Mouse (Mus musculus) small intestine, adult 2 months (tissue): ENCODE data around the gene Ush1c. TPM values are rescaled to one million over a fixed set of nuclear protein-coding genes. Genes with fewer than 3 reads are reported as not detected.

ENCODE experiments used
- H3K27ac ChIP-seq: fragments of 200-500 bp; 2 replicates; pipeline ENCODE4 v1.5.1; 2012; ENCODE audit warnings: low read depth, low read length, control low read depth, inconsistent platforms; ENCODE audit not compliant: insufficient read depth
- H3K27me3 ChIP-seq: fragments of 200-500 bp; 2 replicates; pipeline ENCODE4 v1.6.1; 2012; ENCODE audit warnings: mild to moderate bottlenecking, moderate library complexity, low read length, inconsistent platforms; ENCODE audit not compliant: control insufficient read depth, insufficient read depth
- H3K36me3 ChIP-seq: fragments of 200-500 bp; 2 replicates; pipeline ENCODE4 v1.6.1; 2012; ENCODE audit warnings: mild to moderate bottlenecking, low read length, control low read depth, inconsistent platforms; ENCODE audit not compliant: control insufficient read depth, insufficient read depth
- H3K4me1 ChIP-seq: fragments of 200-500 bp; 2 replicates; pipeline ENCODE4 v1.6.1; 2012; ENCODE audit warnings: low read length, inconsistent platforms, mixed read lengths; ENCODE audit not compliant: control insufficient read depth, insufficient read depth, insufficient read length
- H3K4me3 ChIP-seq: fragments of 200-500 bp; 2 replicates; pipeline ENCODE4 v1.5.1; 2012; ENCODE audit warnings: low read depth, mild to moderate bottlenecking, control low read depth, inconsistent platforms, low read length, moderate library complexity
- CTCF ChIP-seq: fragments of 200-500 bp; IDR thresholded peaks from 2 replicates; pipeline ENCODE4 v1.5.1; 2012; ENCODE audit warnings: low read depth, mild to moderate bottlenecking, control low read depth, inconsistent platforms, low read length, moderate library complexity, mixed read lengths; ENCODE audit not compliant: insufficient replicate concordance, insufficient read length; ENCODE audit errors: extremely low read depth
- POLR2A ChIP-seq: fragments of 200-500 bp; IDR thresholded peaks from 2 replicates; pipeline ENCODE4 v1.6.1; 2012; ENCODE audit warnings: low read depth, mild to moderate bottlenecking, control low read depth, inconsistent platforms, low read length, moderate library complexity
- WGBS: fragments of 180-500 bp; shearing (Covaris S2); methylation state at CpG from one replicate; pipeline ENCODE4 v1.1.7; 2018; 5-methylcytosine and 5-hydroxymethylcytosine counted together
- polyA plus RNA-seq: library from polyadenylated mRNA; depleted of rRNA; stranded (reverse); fragments of >200 nt; gene quantifications from 2 replicates; pipeline ENCODE4 v1.2.3, GENCODE M21; 2012

Gene Ush1c
- polyA plus RNA-seq, 1 experiment: 105 TPM

- H3K27ac ChIP-seq: no peak overlapping the region
- WGBS: 67% methylated on average over 11 of the region's 11 CpGs
- no peaks in the 10 kb centered on the region for H3K4me1 ChIP-seq
- H3K27me3 ChIP-seq: no peaks in the 10 kb centered on the region
- no peak overlapping the region for H3K4me3 ChIP-seq
- no peaks in the 10 kb centered on the region for H3K36me3 ChIP-seq
- TF ChIP-seq POLR2A (no peak), CTCF (no peak)
Measured at GRCm38 (mm10) chr7:46162132-46162727, 76.1 kb downstream of the Ush1c start.

- Histone ChIP-seq H3K27me3 (no peaks in the 10 kb centered on the region), H3K36me3 (no peaks in the 10 kb centered on the region), H3K27ac (no peak overlapping the region), H3K4me1 (no peaks in the 10 kb centered on the region), H3K4me3 (no peak overlapping the region)
- no peak for TF ChIP-seq CTCF
- TF ChIP-seq POLR2A: no peak
- WGBS: 35% methylated on average over 3 of the region's 3 CpGs
Measured at GRCm38 (mm10) chr7:46161615-46162014, 76.7 kb downstream of the Ush1c start.

- 67% methylated on average over 7 of the region's 7 CpGs for WGBS
Measured at GRCm38 (mm10) chr7:46157746-46158145, 80.6 kb downstream of the Ush1c start.

GRCm38 (mm10) chr7:46154498-46155488 is 83.5 kb downstream of the Ush1c start:
- Histone ChIP-seq H3K27me3 (no peaks in the 10 kb centered on the region), H3K36me3 (no peaks in the 10 kb centered on the region), H3K4me1 (no peaks in the 10 kb centered on the region), H3K27ac (no peak overlapping the region), H3K4me3 (no peak overlapping the region)
- WGBS: 77% methylated on average over 18 of the region's 18 CpGs
- TF ChIP-seq CTCF (no peak), POLR2A (no peak)

More at GRCm38 (mm10) chr7:46157746-46158145, 80.6 kb downstream of the Ush1c start:
- Histone ChIP-seq H3K36me3 (no peaks in the 10 kb centered on the region), H3K27me3 (no peaks in the 10 kb centered on the region), H3K4me1 (no peaks in the 10 kb centered on the region), H3K4me3 (no peak overlapping the region), H3K27ac (no peak overlapping the region)
- TF ChIP-seq POLR2A: no peak
- TF ChIP-seq CTCF: no peak

GRCm38 (mm10) chr7:46152819-46153351 is 85.4 kb downstream of the Ush1c start:
- TF ChIP-seq CTCF: no peak
- TF ChIP-seq POLR2A: no peak
- Histone ChIP-seq H3K4me3 (no peak overlapping the region), H3K4me1 (no peaks in the 10 kb centered on the region), H3K36me3 (no peaks in the 10 kb centered on the region), H3K27me3 (no peaks in the 10 kb centered on the region), H3K27ac (no peak overlapping the region)
- WGBS: 34% methylated on average over 9 of the region's 9 CpGs

GRCm38 (mm10) chr7:46147417-46147816 is 90.9 kb downstream of the Ush1c start:
- Histone ChIP-seq H3K4me1 (no peaks in the 10 kb centered on the region), H3K4me3 (no peak overlapping the region), H3K27ac (no peak overlapping the region), H3K36me3 (no peaks in the 10 kb centered on the region), H3K27me3 (no peaks in the 10 kb centered on the region)
- TF ChIP-seq POLR2A (no peak), CTCF (no peak)
- 38% methylated on average over 7 of the region's 7 CpGs for WGBS
